Mouse (Mus musculus) large intestine, adult 2 months (tissue): ENCODE measurements around the gene Dkkl1. TPM values are rescaled to one million over a fixed set of nuclear protein-coding genes. Genes with fewer than 3 reads are reported as not detected.
"Not testable (repeated sequence)": the region's sequence is repeated elsewhere in the genome, so short reads cannot be mapped to it uniquely, and the experiment has no call there.

ENCODE experiments used
- DNase-seq: peaks from one replicate; pipeline ENCODE4 v3.0.0-alpha.2; 2012; ENCODE audit warnings: low read depth, low spot score
- WGBS: fragments of 180-500 bp; shearing (Covaris S2); methylation state at CpG from one replicate; pipeline ENCODE4 v1.1.7; 2018; 5-methylcytosine and 5-hydroxymethylcytosine counted together
- polyA plus RNA-seq: library from polyadenylated mRNA; depleted of rRNA; stranded (reverse); fragments of >200 nt; gene quantifications from 2 replicates; pipeline ENCODE4 v1.2.3, GENCODE M21; 2012; rRNA removed

Gene Dkkl1
- polyA plus RNA-seq, result 0.47 and 0.67 TPM in 2 replicates

GRCm38 (mm10) chr7:45211851-45212251 lies at the start of gene Dkkl1:
Gene Dkkl1 (minus strand): TSS chr7:45212147.
- 5% methylated on average over 17 of the region's 17 CpGs for WGBS
- DNase-seq, result no peak

GRCm38 (mm10) chr7:45259281-45259680 lies 47.3 kb upstream of the Dkkl1 start:
- WGBS, result 82% methylated on average over 8 of the region's 8 CpGs
- no peak for DNase-seq

- no peak for DNase-seq
- WGBS, result 45% methylated on average over 11 of the region's 11 CpGs
Observed at GRCm38 (mm10) chr7:45257063-45257840, 45.3 kb upstream of the Dkkl1 start.

GRCm38 (mm10) chr7:45255822-45256221 lies 43.9 kb upstream of the Dkkl1 start:
- not testable (repeated sequence) for DNase-seq
- 60% methylated on average over 5 of the region's 7 CpGs for WGBS

- 80% methylated on average over 8 of the region's 8 CpGs for WGBS
Observed at GRCm38 (mm10) chr7:45253806-45254205, 41.9 kb upstream of the Dkkl1 start.

GRCm38 (mm10) chr7:45247666-45248065 lies 35.7 kb upstream of the Dkkl1 start:
- 39% methylated on average over 3 of the region's 3 CpGs for WGBS
- DNase-seq, result no peak

More at GRCm38 (mm10) chr7:45253806-45254205, 41.9 kb upstream of the Dkkl1 start:
- no peak for DNase-seq

- no peak for DNase-seq
Observed at GRCm38 (mm10) chr7:45241389-45241749, 29.4 kb upstream of the Dkkl1 start.

GRCm38 (mm10) chr7:45240633-45241388 lies 28.9 kb upstream of the Dkkl1 start, which contains the start of gene Slc6a16:
Gene Slc6a16 (plus strand): TSS chr7:45241085.
- no peak for DNase-seq
- 39% methylated on average over 53 of the region's 53 CpGs for WGBS

More at GRCm38 (mm10) chr7:45241389-45241749, 29.4 kb upstream of the Dkkl1 start:
- WGBS, result 72% methylated on average over 6 of the region's 6 CpGs

GRCm38 (mm10) chr7:45240109-45240508 lies 28.2 kb upstream of the Dkkl1 start:
- whole genome bisulfite sequencing, result 87% methylated on average over 7 of the region's 7 CpGs
- DNase-seq, result no peak

GRCm38 (mm10) chr7:45238723-45239496 lies 27.0 kb upstream of the Dkkl1 start, which contains the start of gene Cd37:
Gene Cd37 (minus strand): TSS chr7:45239115.
- 38% methylated on average over 20 of the region's 20 CpGs for WGBS
- no peak for DNase-seq

- WGBS, result 80% methylated on average over 17 of the region's 17 CpGs
- no peak for DNase-seq
Observed at GRCm38 (mm10) chr7:45237747-45238699, 26.1 kb upstream of the Dkkl1 start.

GRCm38 (mm10) chr7:45235656-45236180 lies 23.8 kb upstream of the Dkkl1 start:
- WGBS, result 68% methylated on average over 17 of the region's 17 CpGs
- no peak for DNase-seq

- WGBS, result 18% methylated on average over 21 of the region's 21 CpGs
- DNase-seq, result no peak
Observed at GRCm38 (mm10) chr7:45234922-45235571, 23.1 kb upstream of the Dkkl1 start.

GRCm38 (mm10) chr7:45234333-45234841 lies 22.4 kb upstream of the Dkkl1 start:
- DNase-seq, result no peak
- 17% methylated on average over 29 of the region's 29 CpGs for WGBS

GRCm38 (mm10) chr7:45233580-45234332 lies 21.8 kb upstream of the Dkkl1 start:
- 57% methylated on average over 20 of the region's 20 CpGs for WGBS
- no peak for DNase-seq

- WGBS, result 86% methylated on average over 13 of the region's 13 CpGs
- DNase-seq, result no peak
Observed at GRCm38 (mm10) chr7:45232716-45233465, 20.9 kb upstream of the Dkkl1 start.
